Mouse (Mus musculus): ENCODE measurements around the gene Selenos.

- TF ChIP-seq EP300 (IDR thresholded peaks at IDR 0.05; ENCODE audit: low read depth) (no peak), CTCF (IDR thresholded peaks at IDR 0.05; ENCODE audit: low read depth) (no peak)
Measured at GRCm38 (mm10) chr7:66094141-66094540, 14.7 kb downstream of the Selenos start.

All from liver, postnatal 0 days (tissue).